Mouse (Mus musculus) myocyte (in vitro differentiated cells): Measurements from ENCODE around the gene Ulk3. TPM values are rescaled to one million over a fixed set of nuclear protein-coding genes. Genes with fewer than 3 reads are reported as not detected.

ENCODE experiments used
- H3K27me3 ChIP-seq: one replicate; pipeline ENCODE4 v1.6.1; 2011; ENCODE audit not compliant: control insufficient read depth, insufficient read depth, insufficient read length
- H3K36me3 ChIP-seq: one replicate; pipeline ENCODE4 v1.6.1; 2011; ENCODE audit not compliant: control insufficient read depth, insufficient read depth
- H3K4me2 ChIP-seq: one replicate; pipeline ENCODE4 v1.6.1; 2011; ENCODE audit warnings: low read depth, control low read depth
- H3K4me3 ChIP-seq: one replicate; pipeline ENCODE4 v1.5.1; 2011; ENCODE audit warnings: mild to moderate bottlenecking, control low read depth, moderate library complexity
- H3K79me2 ChIP-seq: one replicate; pipeline ENCODE4 v1.6.1; 2011; ENCODE audit not compliant: control insufficient read depth, insufficient read depth
- H3ac ChIP-seq: one replicate; pipeline ENCODE4 v1.6.1; 2011; ENCODE audit not compliant: control insufficient read depth, insufficient read length
- CEBPB ChIP-seq: IDR thresholded peaks from 2 replicates; pipeline ENCODE4 v1.6.1; 2011; ENCODE audit warnings: mild to moderate bottlenecking, moderate library complexity; ENCODE audit not compliant: poor library complexity, insufficient read depth, severe bottlenecking
- E2F4 ChIP-seq: IDR thresholded peaks from one replicate; pipeline ENCODE4 v1.6.1; 2011; ENCODE audit warnings: mild to moderate bottlenecking, control low read depth, moderate library complexity; ENCODE audit not compliant: insufficient read depth
- MAX ChIP-seq: IDR thresholded peaks from one replicate; pipeline ENCODE4 v1.6.1; 2011; ENCODE audit warnings: low read depth, mild to moderate bottlenecking, control low read depth
- MYOD1 ChIP-seq, 3 experiments: IDR thresholded peaks; one replicate each; pipeline ENCODE4 v1.6.1; 2011; ENCODE audit warnings: control low read depth in 2 of 3, low read depth in 2 of 3, mild to moderate bottlenecking in 2 of 3, moderate library complexity in 1 of 3; ENCODE audit not compliant: insufficient read length in 2 of 3, control insufficient read depth in 1 of 3
- MYOG ChIP-seq, 3 experiments: IDR thresholded peaks; one replicate each; pipeline ENCODE4 v1.6.1; 2011; ENCODE audit warnings: control low read depth in 2 of 3, low read depth in 2 of 3, mild to moderate bottlenecking in 2 of 3; ENCODE audit not compliant: insufficient read length in 2 of 3, control insufficient read depth in 1 of 3, insufficient read depth in 1 of 3
- POLR2A ChIP-seq: IDR thresholded peaks from one replicate; pipeline ENCODE4 v1.6.1; 2011; ENCODE audit warnings: low read depth, mild to moderate bottlenecking, control low read depth, moderate library complexity; ENCODE audit not compliant: insufficient read length
- POLR2AphosphoS2 ChIP-seq: IDR thresholded peaks from one replicate; pipeline ENCODE4 v1.6.1; 2011; ENCODE audit warnings: low read depth, control low read depth; ENCODE audit not compliant: insufficient read length
- REST ChIP-seq: IDR thresholded peaks from one replicate; pipeline ENCODE4 v1.6.1; 2011; ENCODE audit warnings: mild to moderate bottlenecking, control low read depth, moderate library complexity; ENCODE audit not compliant: insufficient read depth, insufficient read length
- SRF ChIP-seq: IDR thresholded peaks from one replicate; pipeline ENCODE4 v1.6.1; 2011; ENCODE audit warnings: low read depth; ENCODE audit not compliant: control insufficient read depth, insufficient read length
- TCF12 ChIP-seq: IDR thresholded peaks from one replicate; pipeline ENCODE4 v1.6.1; 2011; ENCODE audit warnings: mild to moderate bottlenecking, control low read depth; ENCODE audit not compliant: poor library complexity, insufficient read depth, severe bottlenecking
- TCF3 ChIP-seq: IDR thresholded peaks from one replicate; pipeline ENCODE4 v1.6.1; 2011; ENCODE audit warnings: low read depth, control low read depth; ENCODE audit not compliant: insufficient read length
- USF1 ChIP-seq: IDR thresholded peaks from one replicate; pipeline ENCODE4 v1.6.1; 2011; ENCODE audit warnings: low read depth, mild to moderate bottlenecking, control low read depth, moderate library complexity
- polyA plus RNA-seq: library from polyadenylated mRNA; unstranded; fragments of >200 nt; fragmentation: generic; extraction: Trizol; gene quantifications from one replicate; pipeline ENCODE4 v1.2.1, GENCODE M21; 2012; ENCODE audit warnings: missing spikeins

Ulk3 gene
- polyA plus RNA-seq, 1 experiment, result 12.2 TPM

DNA sequence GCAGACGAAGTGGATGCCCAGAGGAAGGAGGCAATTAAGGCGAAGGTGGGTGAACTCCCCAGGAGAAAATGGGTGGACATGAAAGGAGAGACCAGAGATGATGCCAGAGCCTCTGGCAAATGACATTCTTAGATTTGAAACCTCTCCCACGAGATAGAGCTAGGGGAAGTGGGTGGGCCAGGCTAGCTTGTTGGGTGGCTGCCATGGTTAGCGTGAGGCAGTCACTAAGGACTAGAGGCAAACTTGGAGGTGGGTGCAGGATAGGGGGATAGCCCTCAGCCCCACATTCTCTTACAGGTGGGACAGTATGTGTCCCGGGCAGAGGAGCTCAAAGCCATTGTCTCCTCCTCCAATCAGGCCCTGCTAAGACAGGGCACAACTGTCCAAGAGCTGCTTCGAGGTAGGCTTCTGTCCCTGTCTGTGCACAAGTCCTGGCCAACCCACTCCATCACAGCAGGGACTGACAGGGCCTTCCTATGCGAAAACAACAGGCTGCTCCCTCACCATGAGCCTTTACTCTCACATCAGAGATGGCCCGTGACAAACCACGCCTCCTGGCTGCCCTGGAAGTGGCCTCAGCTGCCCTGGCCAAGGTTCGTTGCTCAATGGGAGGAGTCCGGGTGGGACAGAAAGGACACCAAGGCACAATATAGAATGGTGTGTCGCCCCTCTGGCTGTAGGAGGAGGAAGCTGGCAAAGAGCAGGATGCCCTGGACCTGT lies 4.4 kb downstream of the Ulk3 start:
- Histone ChIP-seq H3ac (no peak overlapping the region), H3K4me3 (no peak overlapping the region), H3K27me3 (no peaks in the 10 kb centered on the region), H3K36me3 (peaks cover 18% of the 10 kb centered on the region), H3K4me2 (no peak overlapping the region), H3K79me2 (peaks cover 10% of the 10 kb centered on the region)
- TF ChIP-seq POLR2AphosphoS2 (peak; percentile 38), TCF3 (no peak)

DNA sequence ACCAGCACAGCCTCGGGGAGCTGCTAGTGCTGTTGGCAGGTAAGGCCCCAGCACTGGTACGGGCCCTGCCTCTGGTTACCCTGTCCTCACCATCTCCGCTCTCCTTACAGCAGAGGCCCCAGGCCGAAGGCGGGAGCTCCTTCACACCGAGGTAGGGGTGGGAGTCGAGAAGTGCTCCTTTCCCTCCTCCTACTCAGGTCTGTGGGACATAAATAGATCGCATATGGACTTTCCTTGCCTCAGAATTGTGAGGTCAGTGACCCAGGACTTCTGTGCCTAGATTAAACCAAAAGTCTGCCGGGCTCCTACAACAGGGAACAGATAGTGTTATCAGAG lies 4.9 kb downstream of the Ulk3 start:
- peaks cover 18% of the 10 kb centered on the region for H3K36me3 ChIP-seq
- no peak overlapping the region for H3K4me2 ChIP-seq
- TF ChIP-seq MAX (no peak), SRF (no peak), TCF3 (no peak), POLR2A (no peak), TCF12 (no peak), REST (no peak), CEBPB (no peak), MYOD1 (IDR thresholded peaks at IDR 0.05; ENCODE audit: control insufficient read depth in 1 of 3, insufficient read length in 2 of 3, low read depth in 2 of 3) (no peak), E2F4 (no peak)
- H3K27me3 ChIP-seq, result no peaks in the 10 kb centered on the region
- H3K4me3 ChIP-seq, result no peak overlapping the region
- H3ac ChIP-seq, result no peak overlapping the region
- H3K79me2 ChIP-seq, result peaks cover 10% of the 10 kb centered on the region

DNA sequence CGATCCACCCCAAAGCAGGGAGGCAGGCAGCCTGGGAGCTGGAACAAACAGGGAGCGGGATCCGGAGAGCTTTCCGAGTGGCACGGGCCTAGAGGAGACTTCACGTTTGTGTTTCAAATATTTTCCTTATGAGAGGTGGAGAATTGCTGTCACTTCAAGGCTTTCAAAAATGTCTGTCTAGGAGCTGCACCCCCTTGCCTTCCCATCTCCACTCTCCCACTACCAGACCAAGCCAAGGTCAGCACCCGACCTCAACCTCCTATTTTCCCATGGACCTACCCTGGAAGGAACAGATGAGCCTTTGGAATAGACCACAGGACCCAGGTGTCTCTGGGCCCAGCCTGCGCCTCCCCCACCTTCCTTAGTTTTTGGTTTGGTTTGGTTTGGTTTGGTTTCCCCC lies 8.0 kb downstream of the Ulk3 start:
- H3K79me2 ChIP-seq, result no peaks in the 10 kb centered on the region
- TF ChIP-seq POLR2A, result no peak
- TF ChIP-seq E2F4, result no peak
- no peak for TF ChIP-seq USF1
- no peak for TF ChIP-seq MAX
- TF ChIP-seq REST, result no peak
- TF ChIP-seq CEBPB, result no peak
- TF ChIP-seq MYOG (IDR thresholded peaks at IDR 0.05; ENCODE audit: control insufficient read depth in 1 of 3, insufficient read depth in 1 of 3, insufficient read length in 2 of 3, low read depth in 2 of 3), result no peak
- no peak for TF ChIP-seq POLR2AphosphoS2
- TF ChIP-seq MYOD1 (IDR thresholded peaks at IDR 0.05; ENCODE audit: control insufficient read depth in 1 of 3, insufficient read length in 2 of 3, low read depth in 2 of 3), result no peak
- no peak for TF ChIP-seq TCF12
- TF ChIP-seq SRF, result no peak
- no peak for TF ChIP-seq TCF3
- no peak overlapping the region for H3K4me2 ChIP-seq
- H3K27me3 ChIP-seq, result no peaks in the 10 kb centered on the region
- no peak overlapping the region for H3K4me3 ChIP-seq
- H3ac ChIP-seq, result no peak overlapping the region
- H3K36me3 ChIP-seq, result peaks cover 18% of the 10 kb centered on the region

DNA sequence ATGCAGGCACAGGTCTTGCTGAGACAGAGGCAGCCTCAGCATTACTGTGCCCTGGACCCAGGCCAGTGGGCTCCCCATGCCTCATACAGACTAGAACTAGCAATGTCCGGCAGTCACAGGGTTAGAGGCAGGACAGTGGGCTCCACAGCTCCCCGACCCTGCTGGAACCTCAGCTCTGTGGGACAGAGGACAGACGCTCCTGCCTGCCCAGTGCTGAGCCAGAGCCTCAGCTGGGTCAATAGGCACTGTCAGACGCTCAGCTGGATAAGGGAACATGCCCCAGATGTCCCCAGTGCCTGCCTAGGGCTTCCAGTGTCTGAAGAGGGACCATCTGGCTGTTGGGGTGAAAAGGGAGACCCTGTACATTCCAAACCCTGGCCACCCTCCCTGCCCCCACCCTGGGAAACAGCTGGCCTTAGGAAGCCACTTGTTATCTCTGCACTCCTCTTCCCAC lies 8.7 kb downstream of the Ulk3 start:
- Histone ChIP-seq H3K4me2 (no peak overlapping the region), H3K36me3 (peaks cover 18% of the 10 kb centered on the region), H3ac (no peak overlapping the region), H3K27me3 (no peaks in the 10 kb centered on the region), H3K79me2 (no peaks in the 10 kb centered on the region), H3K4me3 (no peak overlapping the region)
- TF ChIP-seq TCF3 (no peak), USF1 (no peak), POLR2A (no peak), MYOD1 (IDR thresholded peaks at IDR 0.05; ENCODE audit: control insufficient read depth in 1 of 3, insufficient read length in 2 of 3, low read depth in 2 of 3) (peak in 2 of 3 experiments; percentile 59 to 71), MYOG (IDR thresholded peaks at IDR 0.05; ENCODE audit: control insufficient read depth in 1 of 3, insufficient read depth in 1 of 3, insufficient read length in 2 of 3, low read depth in 2 of 3) (peak in 2 of 3 experiments; percentile 28 to 82), POLR2AphosphoS2 (peak; percentile 79), MAX (no peak), REST (no peak), CEBPB (no peak)

DNA sequence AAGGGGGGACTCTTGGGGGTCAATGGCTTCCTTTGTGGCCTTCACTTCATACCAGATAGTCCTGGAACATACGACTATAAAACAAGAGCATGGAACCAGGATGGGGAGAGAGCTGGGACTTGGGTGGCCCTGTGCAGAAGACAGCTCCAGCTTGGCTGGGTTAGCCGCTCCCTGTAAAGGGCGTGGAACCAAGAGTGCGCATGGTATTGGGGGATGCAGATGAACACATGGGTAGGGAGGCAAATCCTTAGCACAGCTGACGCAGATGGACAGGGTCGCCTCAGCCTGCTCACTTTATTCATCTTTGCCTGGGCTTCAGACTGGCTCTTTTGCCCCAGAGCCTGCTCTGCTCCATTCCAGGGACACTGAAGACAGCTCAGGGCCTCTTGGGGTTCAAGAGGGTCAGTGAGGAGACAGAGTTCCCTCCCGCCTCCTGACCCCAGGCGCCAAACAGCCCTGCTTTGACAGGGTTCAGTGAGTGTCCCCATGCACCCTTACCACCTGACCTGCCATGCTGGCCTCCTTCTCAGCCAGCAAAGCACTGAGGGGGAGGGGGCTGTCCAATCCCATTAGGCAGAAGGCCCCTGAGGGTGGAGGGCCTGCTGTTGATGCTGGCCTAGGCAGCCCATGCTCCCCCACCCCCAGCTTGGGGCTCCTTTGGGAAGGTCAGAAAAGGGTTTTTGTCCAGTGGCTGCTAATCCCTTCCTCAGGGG lies 9.8 kb downstream of the Ulk3 start:
- no peak overlapping the region for H3K4me3 ChIP-seq
- H3K27me3 ChIP-seq, result no peaks in the 10 kb centered on the region
- H3K79me2 ChIP-seq, result no peaks in the 10 kb centered on the region
- H3K36me3 ChIP-seq, result peaks cover 18% of the 10 kb centered on the region
- no peak overlapping the region for H3K4me2 ChIP-seq
- no peak overlapping the region for H3ac ChIP-seq
- TF ChIP-seq E2F4 (no peak), POLR2A (peak; percentile 10), MYOG (IDR thresholded peaks at IDR 0.05; ENCODE audit: control insufficient read depth in 1 of 3, insufficient read depth in 1 of 3, insufficient read length in 2 of 3, low read depth in 2 of 3) (peak in 1 of 3 experiments; percentile 36), POLR2AphosphoS2 (peak; percentile 59), MYOD1 (IDR thresholded peaks at IDR 0.05; ENCODE audit: control insufficient read depth in 1 of 3, insufficient read length in 2 of 3, low read depth in 2 of 3) (peak in 2 of 3 experiments; percentile 2 to 19), USF1 (no peak)
